Mouse (Mus musculus) thymus, adult 18-20 months (tissue): ENCODE measurements around the gene Tmem202.

Experiments
- DNase-seq, 2 experiments: peaks; one replicate each; pipeline ENCODE4 v3.0.0; 2022; ENCODE audit warnings: mixed read lengths in 2 of 2

Tmem202 gene

DNA sequence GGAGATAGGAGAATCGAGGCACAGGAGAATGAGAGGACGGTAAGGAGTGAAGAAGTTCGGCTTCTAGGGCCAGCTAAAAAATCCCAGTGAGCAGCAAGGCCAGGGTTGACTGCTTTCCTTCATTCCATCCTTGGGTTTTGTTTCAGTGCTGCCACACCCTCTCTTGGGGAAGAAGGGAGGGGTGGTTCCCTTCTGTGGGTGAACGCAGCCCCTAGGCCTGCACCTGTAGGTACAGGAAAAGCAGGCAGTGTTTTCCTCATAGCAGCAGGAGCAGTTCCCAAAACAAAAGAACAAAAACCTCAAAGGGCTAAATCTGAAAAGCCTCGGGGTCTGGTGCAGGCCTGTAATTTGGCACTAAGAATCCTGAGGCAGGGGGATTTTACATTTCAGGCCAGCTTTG is 8.0 kb downstream of the Tmem202 start:
- no peak for DNase-seq

- no peak for DNase-seq
These were observed 11.4 kb downstream of the Tmem202 start for GRCm38 (mm10) chr9:59528274-59528673.

DNA sequence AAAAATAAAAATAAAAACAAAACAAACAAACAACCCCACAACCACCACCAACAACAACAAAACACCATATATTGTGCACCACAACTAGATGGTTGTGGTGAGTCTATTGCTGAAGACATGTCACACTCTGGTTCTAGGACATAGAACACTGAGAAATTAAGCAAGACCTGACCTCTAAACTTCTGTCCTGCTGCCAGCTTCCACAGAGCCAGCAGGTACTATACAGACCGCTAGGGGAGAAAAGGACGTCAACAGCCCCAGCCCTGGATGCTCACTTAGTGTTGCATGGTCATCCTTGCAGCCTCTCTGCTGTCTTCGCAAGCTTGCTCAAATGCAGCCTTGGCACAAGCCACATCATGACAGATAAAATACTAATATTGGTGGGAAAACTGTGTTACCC is 12.1 kb downstream of the Tmem202 start:
- no peak for DNase-seq

- no peak for DNase-seq
These were observed 12.9 kb downstream of the Tmem202 start for GRCm38 (mm10) chr9:59526727-59527126.

GRCm38 (mm10) chr9:59522906-59523305 is 16.7 kb downstream of the Tmem202 start:
- no peak for DNase-seq

- DNase-seq: no peak
These were observed 20.3 kb downstream of the Tmem202 start for GRCm38 (mm10) chr9:59519396-59519795.

DNA sequence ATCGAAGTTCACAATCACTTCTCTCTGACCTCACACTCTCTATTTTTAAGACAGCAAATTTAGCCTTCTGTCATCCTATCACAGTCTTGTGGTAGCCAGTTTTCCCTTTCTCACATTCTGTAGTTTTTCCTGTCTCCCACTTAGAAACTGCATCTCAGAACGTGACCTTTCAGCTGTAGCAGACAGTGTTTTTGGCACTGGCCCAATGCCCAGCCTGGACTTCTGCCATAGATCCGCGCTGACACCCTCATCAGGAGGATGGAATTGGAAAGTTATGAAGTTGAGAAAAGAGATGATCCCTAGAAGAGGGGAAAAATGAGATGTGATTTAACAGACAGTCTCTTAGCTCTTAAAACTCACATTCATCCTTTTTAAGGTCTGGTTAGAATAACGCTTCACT is 20.7 kb downstream of the Tmem202 start:
- no peak for DNase-seq

DNA sequence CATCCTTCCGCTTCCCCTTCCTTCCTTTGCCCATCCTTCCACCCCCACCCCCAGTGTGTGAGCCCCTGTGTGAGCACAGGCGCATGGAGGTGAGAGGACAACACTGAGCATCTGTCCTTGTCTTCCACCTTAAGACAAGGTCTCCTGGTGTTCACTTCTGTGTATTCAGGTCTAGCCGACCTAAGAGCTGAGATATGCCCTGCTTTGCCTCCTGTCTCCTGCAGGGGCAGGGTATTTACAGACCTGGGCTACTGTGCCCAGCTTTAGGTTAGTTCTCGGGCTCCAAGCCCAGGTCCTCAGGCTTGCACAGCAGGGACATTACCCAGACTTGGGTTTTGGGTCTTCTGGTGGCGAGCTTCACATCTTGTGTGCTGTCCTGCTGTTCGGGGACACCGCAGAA is 22.5 kb downstream of the Tmem202 start:
- no peak for DNase-seq

DNA sequence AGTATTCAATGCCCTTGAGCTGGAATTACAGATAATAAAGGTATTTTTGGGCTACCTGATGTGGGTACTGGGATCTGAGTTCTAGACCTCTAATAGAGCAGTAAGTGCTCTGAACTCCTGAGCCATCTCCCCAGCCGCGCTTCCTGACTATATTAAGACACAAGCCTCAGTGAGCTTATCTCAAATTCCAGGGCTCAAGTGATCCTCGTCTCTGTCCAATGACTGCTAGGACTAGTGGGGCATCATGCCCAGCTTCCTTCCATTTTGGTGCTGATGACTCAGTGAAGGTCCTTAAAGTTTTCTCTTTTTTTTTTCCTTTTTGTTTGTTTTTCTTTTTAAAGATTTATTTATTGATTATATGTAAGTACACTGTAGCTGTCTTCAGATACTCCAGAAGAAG is 24.6 kb downstream of the Tmem202 start:
- no peak for DNase-seq

DNA sequence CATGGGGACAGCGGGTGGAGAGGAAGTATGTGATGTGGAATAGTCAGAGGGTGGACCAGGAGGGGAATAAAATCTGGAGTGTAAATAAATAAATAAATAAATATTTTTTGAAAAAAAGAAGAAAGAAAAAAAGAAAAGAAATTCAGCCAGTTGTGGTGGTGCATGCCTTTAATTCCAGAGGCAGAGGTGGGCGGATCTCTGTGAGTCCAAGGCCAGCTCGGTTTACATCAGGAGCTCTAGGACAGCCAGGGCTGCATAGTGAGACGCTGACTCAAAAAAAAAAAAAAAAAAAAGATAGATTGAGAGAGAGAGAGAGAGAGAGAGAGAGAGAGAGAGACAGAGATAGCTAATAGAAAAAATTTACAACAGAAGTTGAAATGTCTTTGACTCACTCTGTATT is 27.3 kb downstream of the Tmem202 start:
- no peak for DNase-seq

DNA sequence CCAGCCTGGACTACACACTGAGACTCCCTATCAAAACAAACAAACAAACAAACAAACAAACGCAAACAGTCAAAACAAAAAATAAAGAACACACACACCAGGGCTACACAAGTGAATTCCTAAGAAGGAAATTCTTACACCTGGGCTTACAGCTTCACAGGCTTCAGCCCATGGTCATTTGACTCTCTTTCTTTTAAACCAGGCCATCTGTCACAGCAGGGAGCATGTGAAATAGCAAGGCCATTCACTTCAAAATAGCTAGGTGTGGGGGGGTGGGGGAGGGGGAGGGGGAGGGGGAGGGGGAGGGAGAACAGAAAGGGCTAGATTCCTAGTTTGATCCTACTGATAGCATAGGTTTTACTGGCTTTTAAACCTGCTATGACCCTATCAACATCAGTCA is 31.5 kb downstream of the Tmem202 start:
- no peak for DNase-seq

- DNase-seq: no peak
These were observed 52.3 kb downstream of the Tmem202 start for GRCm38 (mm10) chr9:59487331-59487730.

DNA sequence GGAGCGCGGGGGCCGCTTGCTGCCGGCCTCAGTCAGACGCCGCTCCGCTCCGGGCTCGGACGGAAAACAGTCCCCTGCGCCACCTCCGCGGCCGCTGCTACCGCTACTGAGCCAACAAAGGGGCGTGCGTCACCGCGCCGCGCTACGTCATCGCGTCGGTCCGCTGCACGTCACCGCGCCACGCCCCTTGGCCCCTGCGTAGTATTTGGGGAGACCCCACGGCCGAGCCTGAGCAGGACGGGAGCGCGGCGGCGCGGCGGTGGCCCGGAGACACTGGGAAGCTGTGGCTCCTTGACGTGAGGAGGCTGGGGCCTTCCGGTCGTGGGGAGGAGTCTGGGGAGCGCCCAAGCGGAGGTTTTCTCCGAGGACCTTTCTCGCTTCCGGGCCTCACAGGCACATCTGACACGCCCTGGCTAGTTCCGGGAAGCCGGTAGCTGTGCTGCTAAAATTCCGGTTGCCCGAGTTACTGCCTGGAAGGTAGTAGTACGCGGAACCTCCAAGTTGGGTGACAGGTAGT is 53.0 kb downstream of the Tmem202 start, which contains the start of gene Arih1:
Gene Arih1, minus strand, starts transcription at position 70 of the 517 bp plus-strand sequence.
- peak; percentile 98 to 99 for DNase-seq

- peak in 1 of 2 experiments; percentile 64 for DNase-seq
These were observed 53.5 kb downstream of the Tmem202 start for GRCm38 (mm10) chr9:59486076-59486518.

- peak; percentile 56 to 57 for DNase-seq
These were observed 54.1 kb downstream of the Tmem202 start for GRCm38 (mm10) chr9:59485511-59486075.

- DNase-seq: no peak
These were observed 54.9 kb downstream of the Tmem202 start for GRCm38 (mm10) chr9:59484760-59485159.

DNA sequence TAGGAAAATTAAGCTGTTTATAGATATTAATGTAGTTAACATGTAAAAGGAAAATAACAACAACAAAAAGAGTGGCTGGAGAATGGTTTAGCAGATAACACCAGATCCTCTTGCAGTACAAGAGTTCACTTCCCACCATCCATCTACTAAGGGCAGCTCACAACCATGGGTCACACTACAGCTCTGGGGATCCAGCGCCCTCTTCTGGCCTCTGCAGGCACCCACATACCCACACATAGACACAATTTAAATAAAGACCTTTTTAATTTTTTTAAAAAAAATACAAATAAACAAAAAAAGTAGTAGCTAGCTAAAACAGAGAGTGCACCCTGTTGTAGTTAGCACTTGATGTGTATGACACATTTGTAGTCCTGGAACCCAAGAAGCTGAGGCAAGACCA is 57.2 kb downstream of the Tmem202 start:
- peak; percentile 12 to 15 for DNase-seq

GRCm38 (mm10) chr9:59476617-59477016 is 63.0 kb downstream of the Tmem202 start:
- DNase-seq: no peak

GRCm38 (mm10) chr9:59474838-59475237 is 64.8 kb downstream of the Tmem202 start:
- DNase-seq: no peak

- no peak for DNase-seq
These were observed 66.5 kb downstream of the Tmem202 start for GRCm38 (mm10) chr9:59473171-59473570.

- no peak for DNase-seq
These were observed 70.2 kb downstream of the Tmem202 start for GRCm38 (mm10) chr9:59469446-59469845.
